Mouse (Mus musculus): ENCODE measurements around the gene Prkg1. TPM values are rescaled to one million over a fixed set of nuclear protein-coding genes. Genes with fewer than 3 reads are reported as not detected.

Gene Prkg1
- polyA plus RNA-seq, 1 experiment from 2014 or later, result 12.0 TPM

DNA sequence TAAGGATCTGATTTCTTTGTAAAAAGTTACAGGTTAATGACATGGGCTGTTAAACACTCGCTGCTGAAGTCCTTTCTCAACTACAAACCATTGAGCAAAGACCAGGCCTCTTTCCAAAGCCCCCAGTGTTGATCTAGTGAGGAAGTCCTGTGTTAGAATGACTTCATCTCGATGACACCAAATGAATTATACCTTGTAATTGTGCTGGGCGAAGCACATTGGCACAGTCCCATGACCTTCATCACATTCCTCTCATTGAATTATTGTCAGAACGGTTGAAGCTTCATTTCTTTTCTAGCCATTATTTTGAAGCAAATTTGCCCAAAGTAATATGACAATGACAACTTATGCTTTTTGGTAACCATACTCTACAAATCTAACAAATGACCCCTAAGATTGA, 54.5 kb downstream of the Prkg1 start:
- no peaks in the 10 kb centered on the region for H3K27me3 ChIP-seq (ENCODE audit: insufficient read depth, poor library complexity, severe bottlenecking)
- no peak overlapping the region for H3K27ac ChIP-seq
- 87% methylated on average over 4 of the region's 4 CpGs for WGBS
- no peaks in the 10 kb centered on the region for H3K9me3 ChIP-seq
- no peak overlapping the region for H3K4me3 ChIP-seq
- no peaks in the 10 kb centered on the region for H3K4me1 ChIP-seq
- no peaks in the 10 kb centered on the region for H3K36me3 ChIP-seq
- DNase-seq (ENCODE audit: low spot score), result no peak

DNA sequence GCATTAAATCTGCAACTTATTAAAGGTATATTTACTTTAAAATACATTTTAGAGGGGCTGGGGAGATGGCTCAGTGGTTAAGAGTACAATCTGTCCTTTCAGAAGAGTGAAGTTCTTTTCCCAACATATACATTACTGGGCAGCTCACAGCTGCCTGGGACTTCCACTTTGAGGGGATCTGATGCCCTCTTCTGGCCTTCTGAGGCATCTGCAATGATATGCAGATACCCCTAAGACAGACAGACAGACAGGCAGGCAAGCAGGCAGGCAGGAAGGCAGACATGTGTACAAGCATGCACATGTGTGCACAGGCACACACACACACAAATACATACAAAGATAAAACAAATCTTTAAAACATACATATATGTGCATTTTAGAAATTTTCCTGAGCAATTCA, 60.8 kb downstream of the Prkg1 start:
- no peak for DNase-seq (ENCODE audit: low spot score)
- Histone ChIP-seq H3K4me3 (no peak overlapping the region), H3K27me3 (ENCODE audit: insufficient read depth, poor library complexity, severe bottlenecking) (no peaks in the 10 kb centered on the region), H3K4me1 (peaks cover 16% of the 10 kb centered on the region), H3K36me3 (no peaks in the 10 kb centered on the region), H3K27ac (no peak overlapping the region), H3K9me3 (no peaks in the 10 kb centered on the region)

DNA sequence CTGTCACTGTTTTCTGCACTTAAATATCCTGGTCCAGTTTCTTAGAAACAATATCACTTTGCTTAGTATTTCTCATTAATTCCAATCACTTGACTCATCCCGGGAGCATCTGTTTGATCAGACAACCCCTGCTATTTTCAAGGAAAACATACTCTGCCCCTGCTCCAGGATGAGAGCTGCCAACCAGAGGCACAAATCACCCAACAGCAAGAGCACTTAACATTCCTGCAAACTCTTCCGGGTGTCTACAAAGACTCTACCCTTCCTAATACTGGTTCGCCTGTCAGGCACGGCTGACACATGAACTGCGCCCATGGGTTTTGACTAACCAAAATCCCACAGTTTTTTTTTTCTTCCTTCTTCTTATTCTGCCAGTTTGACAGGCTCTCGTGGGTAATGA, 65.9 kb downstream of the Prkg1 start:
- Histone ChIP-seq H3K27me3 (ENCODE audit: insufficient read depth, poor library complexity, severe bottlenecking) (no peaks in the 10 kb centered on the region), H3K4me1 (peaks cover 28% of the 10 kb centered on the region), H3K27ac (peak overlapping the region; percentile 69; the same call in 1 of the 2 replicates), H3K36me3 (no peaks in the 10 kb centered on the region), H3K4me3 (0 out of 2 replicates have a peak overlapping the region, but pooled peaks have one; percentile 4), H3K9me3 (no peaks in the 10 kb centered on the region)
- DNase-seq (ENCODE audit: low spot score), result no peak
- 36% methylated on average over 6 of the region's 6 CpGs for whole genome bisulfite sequencing

GRCm38 (mm10) chr19:31680821-31681220, 84.0 kb downstream of the Prkg1 start:
- WGBS, result 32% methylated on average over 1 of the region's 1 CpGs
- no peaks in the 10 kb centered on the region for H3K36me3 ChIP-seq
- H3K4me3 ChIP-seq, result no peak overlapping the region
- no peak overlapping the region for H3K27ac ChIP-seq
- DNase-seq (ENCODE audit: low spot score), result no peak
- no peaks in the 10 kb centered on the region for H3K27me3 ChIP-seq (ENCODE audit: insufficient read depth, poor library complexity, severe bottlenecking)
- no peaks in the 10 kb centered on the region for H3K9me3 ChIP-seq
- H3K4me1 ChIP-seq, result no peaks in the 10 kb centered on the region

DNA sequence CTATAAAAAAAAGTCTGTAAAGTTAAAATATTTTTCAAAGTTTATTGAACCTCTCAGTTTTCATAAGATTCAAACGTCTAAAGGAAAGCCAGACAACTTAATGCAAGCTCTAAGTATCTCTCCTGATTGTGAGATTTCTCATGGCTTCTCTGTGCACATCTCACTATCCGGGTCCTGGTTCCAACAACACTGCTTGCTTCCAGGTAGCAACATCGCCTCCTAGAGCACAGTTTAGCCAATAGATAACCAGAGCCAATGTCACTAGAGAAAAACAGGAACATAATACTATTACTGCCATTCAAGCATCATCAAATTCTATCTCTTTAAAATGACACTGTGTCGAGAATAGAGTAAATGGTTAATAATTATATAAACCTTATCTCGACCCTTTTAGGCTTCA, 86.5 kb downstream of the Prkg1 start:
- no peak for DNase-seq (ENCODE audit: low spot score)

DNA sequence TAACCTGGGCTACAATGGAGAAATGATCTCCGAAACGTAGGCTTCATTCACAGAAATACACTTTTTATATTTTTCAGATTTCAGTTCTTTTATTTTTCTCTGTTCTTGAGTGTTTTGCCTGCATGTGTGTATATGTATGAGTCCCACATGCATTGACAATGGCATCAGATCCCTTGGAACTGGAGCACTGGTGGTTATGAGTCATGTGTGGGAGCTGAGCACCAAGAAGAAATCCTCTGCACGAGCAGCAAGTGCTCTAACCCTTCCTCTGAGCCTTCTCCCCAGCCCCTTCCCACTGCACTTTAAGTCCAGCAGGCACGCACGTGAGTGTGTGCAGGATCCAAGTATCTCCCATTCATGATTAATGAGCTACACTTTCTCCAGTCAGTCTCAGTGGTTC, 93.1 kb downstream of the Prkg1 start:
- no peak overlapping the region for H3K27ac ChIP-seq
- H3K9me3 ChIP-seq, result no peaks in the 10 kb centered on the region
- H3K4me1 ChIP-seq, result 0 out of 2 replicates have a peak, but pooled peaks cover 4% of the 10 kb centered on the region
- no peak for DNase-seq (ENCODE audit: low spot score)
- no peak overlapping the region for H3K4me3 ChIP-seq
- no peaks in the 10 kb centered on the region for H3K36me3 ChIP-seq
- 73% methylated on average over 5 of the region's 5 CpGs for WGBS
- no peaks in the 10 kb centered on the region for H3K27me3 ChIP-seq (ENCODE audit: insufficient read depth, poor library complexity, severe bottlenecking)

More for the DNA sequence above, 86.5 kb downstream of the Prkg1 start:
- WGBS, result 39% methylated on average over 5 of the region's 5 CpGs
- H3K36me3 ChIP-seq, result no peaks in the 10 kb centered on the region
- H3K27ac ChIP-seq, result no peak overlapping the region
- no peak overlapping the region for H3K4me3 ChIP-seq
- H3K4me1 ChIP-seq, result 0 out of 2 replicates have a peak, but pooled peaks cover 4% of the 10 kb centered on the region
- no peaks in the 10 kb centered on the region for H3K27me3 ChIP-seq (ENCODE audit: insufficient read depth, poor library complexity, severe bottlenecking)
- no peaks in the 10 kb centered on the region for H3K9me3 ChIP-seq

GRCm38 (mm10) chr19:31665007-31665406, 99.8 kb downstream of the Prkg1 start:
- H3K27ac ChIP-seq, result peak overlapping the region; percentile 83
- peaks cover 10% of the 10 kb centered on the region for H3K4me1 ChIP-seq
- H3K36me3 ChIP-seq, result no peaks in the 10 kb centered on the region
- peak overlapping the region; percentile 70 for H3K4me3 ChIP-seq
- 3% methylated on average over 8 of the region's 8 CpGs for WGBS
- peak; percentile 74 for DNase-seq (ENCODE audit: low spot score)
- H3K27me3 ChIP-seq (ENCODE audit: insufficient read depth, poor library complexity, severe bottlenecking), result no peaks in the 10 kb centered on the region
- H3K9me3 ChIP-seq, result no peaks in the 10 kb centered on the region

DNA sequence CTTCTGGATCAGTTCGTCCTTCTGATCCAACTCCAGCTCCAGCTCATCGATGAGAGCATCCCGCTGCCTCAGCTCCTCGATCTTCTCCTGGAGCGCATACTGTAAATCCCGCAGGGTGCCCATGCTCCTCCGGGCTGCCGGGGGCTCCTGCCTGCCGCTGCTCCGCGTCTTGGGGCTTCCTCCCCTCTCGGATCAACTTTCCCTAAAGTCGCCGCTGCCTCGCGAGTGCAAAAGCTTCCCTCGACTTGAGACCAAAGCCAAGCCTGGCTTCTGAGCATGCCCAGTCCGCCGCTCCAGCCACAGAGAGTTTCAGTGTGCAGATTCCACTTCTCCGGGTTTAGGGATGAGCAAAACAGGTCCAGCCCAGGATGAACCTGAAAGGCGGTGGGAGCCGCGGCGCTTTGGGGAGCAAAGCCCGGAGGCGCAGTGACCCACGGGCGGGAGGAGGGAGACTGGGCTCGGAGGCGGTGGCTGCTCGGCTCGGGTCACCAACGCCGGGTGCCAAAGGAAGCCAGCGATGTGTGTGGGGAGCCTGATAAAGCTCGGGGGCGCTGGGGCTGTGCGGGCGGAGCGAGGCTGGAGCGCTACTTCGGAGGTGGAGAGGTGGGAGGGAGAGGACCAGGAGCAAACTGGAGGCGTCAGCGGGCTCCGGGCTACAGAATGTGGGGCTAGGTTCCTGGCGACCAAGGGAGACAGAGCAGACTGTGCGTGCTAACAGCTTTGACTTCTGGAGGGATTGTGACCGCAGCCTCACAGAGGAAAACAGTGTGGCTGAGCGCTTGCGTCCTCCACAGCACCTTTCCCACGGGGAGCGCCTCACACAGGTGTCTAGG, 100.5 kb downstream of the Prkg1 start:
- peak; percentile 77 for DNase-seq (ENCODE audit: low spot score)
- no peaks in the 10 kb centered on the region for H3K9me3 ChIP-seq
- no peaks in the 10 kb centered on the region for H3K36me3 ChIP-seq
- H3K4me1 ChIP-seq, result peaks cover 10% of the 10 kb centered on the region
- H3K4me3 ChIP-seq, result peak overlapping the region; percentile 70
- peak overlapping the region; percentile 83 for H3K27ac ChIP-seq
- H3K27me3 ChIP-seq (ENCODE audit: insufficient read depth, poor library complexity, severe bottlenecking), result no peaks in the 10 kb centered on the region
- under 1% methylated on average over 52 of the region's 52 CpGs for WGBS

DNA sequence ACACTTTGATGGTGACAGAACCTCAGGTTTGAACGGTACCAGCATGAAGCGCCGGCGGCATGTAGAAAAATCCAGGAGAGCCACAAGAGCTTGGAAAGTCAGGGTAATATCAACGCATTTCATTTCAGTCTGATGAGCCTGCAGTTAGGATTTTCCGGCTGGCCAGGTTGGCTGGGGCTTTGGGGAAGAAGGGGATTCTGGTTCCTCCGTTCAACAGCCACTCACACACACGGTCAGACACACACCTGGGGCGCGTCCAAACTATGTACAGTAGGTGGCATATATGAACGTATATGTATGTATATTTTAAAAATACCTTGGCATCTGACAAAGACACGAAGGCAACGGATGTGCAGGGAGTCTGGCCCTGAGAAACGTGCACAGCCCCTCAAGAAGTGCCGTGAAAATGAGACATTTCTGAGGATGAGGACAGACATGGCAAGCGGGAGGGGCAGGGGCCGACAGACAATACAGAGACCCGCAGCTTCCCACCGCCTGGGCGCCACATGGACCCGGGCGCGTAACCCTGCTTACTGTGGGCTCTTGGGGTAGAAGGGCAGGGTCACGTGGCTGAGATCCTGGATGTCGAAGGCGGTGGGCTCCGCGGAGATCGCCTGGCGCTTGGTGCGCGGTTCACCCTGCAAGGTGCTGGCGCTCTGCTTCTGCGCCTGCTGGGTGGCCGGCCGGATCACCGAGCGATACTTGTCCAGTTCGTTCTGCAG, 101.2 kb downstream of the Prkg1 start:
- Histone ChIP-seq H3K4me1 (peaks cover 10% of the 10 kb centered on the region), H3K9me3 (no peaks in the 10 kb centered on the region), H3K36me3 (no peaks in the 10 kb centered on the region), H3K27ac (peak overlapping the region; percentile 83), H3K4me3 (peak overlapping the region; percentile 70), H3K27me3 (ENCODE audit: insufficient read depth, poor library complexity, severe bottlenecking) (no peaks in the 10 kb centered on the region)
- peak; percentile 68 for DNase-seq (ENCODE audit: low spot score)
- WGBS, result 7% methylated on average over 39 of the region's 39 CpGs

- no peak overlapping the region for H3K27ac ChIP-seq
- no peak for DNase-seq (ENCODE audit: low spot score)
- peaks cover 10% of the 10 kb centered on the region for H3K4me1 ChIP-seq
- WGBS, result 78% methylated on average over 2 of the region's 2 CpGs
- H3K27me3 ChIP-seq (ENCODE audit: insufficient read depth, poor library complexity, severe bottlenecking), result no peaks in the 10 kb centered on the region
- no peaks in the 10 kb centered on the region for H3K36me3 ChIP-seq
- H3K9me3 ChIP-seq, result no peaks in the 10 kb centered on the region
- no peak overlapping the region for H3K4me3 ChIP-seq
Measured at GRCm38 (mm10) chr19:31662802-31663201, 102.0 kb downstream of the Prkg1 start.

- H3K27ac ChIP-seq, result no peak overlapping the region
- DNase-seq (ENCODE audit: low spot score), result no peak
- 0 out of 2 replicates have a peak, but pooled peaks cover 4% of the 10 kb centered on the region for H3K4me1 ChIP-seq
- no peaks in the 10 kb centered on the region for H3K27me3 ChIP-seq (ENCODE audit: insufficient read depth, poor library complexity, severe bottlenecking)
- no peak overlapping the region for H3K4me3 ChIP-seq
- H3K9me3 ChIP-seq, result no peaks in the 10 kb centered on the region
- H3K36me3 ChIP-seq, result no peaks in the 10 kb centered on the region
- 60% methylated on average over 1 of the region's 1 CpGs for WGBS
Measured at GRCm38 (mm10) chr19:31658751-31659397, 106.0 kb downstream of the Prkg1 start.

- DNase-seq (ENCODE audit: low spot score), result no peak
- no peak overlapping the region for H3K27ac ChIP-seq
Measured at GRCm38 (mm10) chr19:31656256-31656655, 108.6 kb downstream of the Prkg1 start.

GRCm38 (mm10) chr19:31655826-31656225, 109.0 kb downstream of the Prkg1 start:
- H3K36me3 ChIP-seq, result no peaks in the 10 kb centered on the region
- no peaks in the 10 kb centered on the region for H3K4me1 ChIP-seq
- no peaks in the 10 kb centered on the region for H3K27me3 ChIP-seq (ENCODE audit: insufficient read depth, poor library complexity, severe bottlenecking)
- no peak for DNase-seq (ENCODE audit: low spot score)
- H3K4me3 ChIP-seq, result no peak overlapping the region
- 59% methylated on average over 7 of the region's 7 CpGs for WGBS
- H3K27ac ChIP-seq, result no peak overlapping the region
- no peaks in the 10 kb centered on the region for H3K9me3 ChIP-seq

More at GRCm38 (mm10) chr19:31656256-31656655, 108.6 kb downstream of the Prkg1 start:
- Histone ChIP-seq H3K27me3 (ENCODE audit: insufficient read depth, poor library complexity, severe bottlenecking) (no peaks in the 10 kb centered on the region), H3K9me3 (no peaks in the 10 kb centered on the region), H3K4me3 (no peak overlapping the region), H3K36me3 (no peaks in the 10 kb centered on the region), H3K4me1 (no peaks in the 10 kb centered on the region)
- WGBS, result 78% methylated on average over 7 of the region's 7 CpGs

Data from heart, embryonic 10.5 days (tissue).